Mouse (Mus musculus) urinary bladder, postnatal 0 days (tissue): ENCODE results near the gene Exph5. TPM values are rescaled to one million over a fixed set of nuclear protein-coding genes. Genes with fewer than 3 reads are reported as not detected.

Source experiments
- microRNA-seq: library from miRNA; unstranded; fragments of <30 nt; microRNA quantifications from one replicate; pipeline ENCODE4, GENCODE M21; 2016
- polyA plus RNA-seq: library from polyadenylated mRNA; unstranded; fragments of >200 nt; fragmentation: Nextera tagmentation; extraction: Ambion mirVana; gene quantifications from 2 replicates; pipeline ENCODE4 v1.2.1, GENCODE M21; 2015

Gene Exph5
- polyA plus RNA-seq: 1.5 and 1.9 TPM in 2 replicates

GRCm38 (mm10) chr9:53301269-53301720, at the start of gene Exph5:
Gene Exph5 (plus strand): TSS chr9:53301670.

GRCm38 (mm10) chr9:53383951-53384866, 82.7 kb downstream of the Exph5 start, which contains the start of gene Kdelc2:
Gene Kdelc2 (plus strand): TSS chr9:53384025.

GRCm38 (mm10) chr9:53402291-53402711, 100.8 kb downstream of the Exph5 start, which contains the start of gene 4930550C14Rik:
Gene 4930550C14Rik (plus strand): TSS chr9:53402325.

Small RNAs within 50 kb of the gene (microRNA-seq; reads per million reads assigned to microRNA genes)
- gene Mir130c: not detected

Other genes with a start within 250 kb of the Exph5 start
- 12.3 and 15.2 TPM in 2 replicates for gene Ddx10, start 53.6 kb upstream of the Exph5 start, polyA plus RNA-seq
- gene Kdelc2, start 82.4 kb downstream of the Exph5 start, polyA plus RNA-seq: 29.0 and 42.2 TPM in 2 replicates
- 1.4 and 1.7 TPM in 2 replicates for gene 4930550C14Rik, start 100.7 kb downstream of the Exph5 start, polyA plus RNA-seq
- 4.6 and 6.2 TPM in 2 replicates for gene Atm, start 235.1 kb downstream of the Exph5 start, polyA plus RNA-seq
- gene Npat, start 235.4 kb downstream of the Exph5 start, polyA plus RNA-seq: 5.6 and 7.6 TPM in 2 replicates